Mouse (Mus musculus) midbrain, postnatal 0 days (tissue): ENCODE measurements around the gene Tbx4. TPM values are rescaled to one million over a fixed set of nuclear protein-coding genes. Genes with fewer than 3 reads are reported as not detected.
A peak's percentile ranks its signal among the peaks of the same experiment; 100 is the strongest.

Source experiments
- ATAC-seq: fragments of 200-750 bp; cut with Nextera tagmentation; 2 replicates; pipeline ENCODE4 v1.8.0; 2017; ENCODE audit warnings: moderate number of reproducible peaks, mild to moderate bottlenecking, moderate TSS enrichment, moderate library complexity; ENCODE audit not compliant: low FRiP score
- DNase-seq: peaks from one replicate; pipeline ENCODE4 v3.0.0-alpha.2; 2015; ENCODE audit warnings: low spot score
- H3K27ac ChIP-seq: fragments of 300-500 bp; sonication (generic); 2 replicates; pipeline ENCODE4 v1.5.1; 2014; ENCODE audit warnings: low read depth, mild to moderate bottlenecking, low read length, mixed read lengths
- H3K27me3 ChIP-seq: fragments of 300-500 bp; sonication (generic); 2 replicates; pipeline ENCODE4 v1.6.1; 2014; ENCODE audit warnings: low read length, control low read depth, mixed read lengths; ENCODE audit not compliant: insufficient read depth
- H3K36me3 ChIP-seq: fragments of 300-500 bp; sonication (generic); 2 replicates; pipeline ENCODE4 v1.6.1; 2014; ENCODE audit warnings: low read length, control low read depth, mixed read lengths; ENCODE audit not compliant: insufficient read depth
- H3K4me1 ChIP-seq: fragments of 300-500 bp; sonication (generic); 2 replicates; pipeline ENCODE4 v1.6.1; 2014; ENCODE audit warnings: mild to moderate bottlenecking, control low read depth, antibody characterized with exemption, low read length, mixed read lengths; ENCODE audit not compliant: insufficient read depth
- H3K4me2 ChIP-seq: fragments of 300-500 bp; sonication (generic); 2 replicates; pipeline ENCODE4 v1.6.1; 2014; ENCODE audit warnings: low read depth, mild to moderate bottlenecking, low read length, mixed read lengths; ENCODE audit not compliant: poor library complexity, severe bottlenecking
- H3K4me3 ChIP-seq: fragments of 300-500 bp; sonication (generic); 2 replicates; pipeline ENCODE4 v1.5.1; 2014; ENCODE audit warnings: low read depth, mild to moderate bottlenecking, low read length, moderate library complexity
- H3K9ac ChIP-seq: fragments of 300-500 bp; sonication (generic); replicated peaks from 2 replicates; pipeline ENCODE4 v1.6.1; 2014; ENCODE audit warnings: mild to moderate bottlenecking, low read length, moderate library complexity, mixed read lengths; ENCODE audit not compliant: poor library complexity, severe bottlenecking
- H3K9me3 ChIP-seq: fragments of 300-500 bp; sonication (generic); 2 replicates; pipeline ENCODE4 v1.6.1; 2016; ENCODE audit warnings: low read length, control low read depth
- CTCF ChIP-seq: IDR thresholded peaks from 2 replicates; pipeline ENCODE4 v1.5.1; 2016; ENCODE audit warnings: antibody characterized with exemption, mild to moderate bottlenecking
- WGBS: fragments of 180-500 bp; shearing (Covaris S2); extraction: QIAGEN DNeasy Blood & Tissue Kit; methylation state at CpG from one replicate; pipeline ENCODE4 v1.1.7; 2014; 5-methylcytosine and 5-hydroxymethylcytosine counted together
- polyA plus RNA-seq: library from polyadenylated mRNA; unstranded; fragments of >200 nt; fragmentation: Nextera tagmentation; extraction: Ambion mirVana; gene quantifications from 2 replicates; pipeline ENCODE4 v1.2.1, GENCODE M21; 2015
- total RNA-seq: library from RNA; depleted of rRNA; stranded (reverse); fragments of >200 nt; gene quantifications from 2 replicates; pipeline ENCODE4 v1.2.3, GENCODE M21; 2014

Tbx4 gene
- total and polyA plus RNA-seq, 2 experiments from 2014 or later, result 0.20 to 0.27 TPM

GRCm38 (mm10) chr11:85926287-85926764 is 40.1 kb downstream of the Tbx4 start:
- ATAC-seq (no peak), DNase-seq (no peak)
- Histone ChIP-seq H3K9ac (no peak overlapping the region), H3K27ac (no peak overlapping the region), H3K4me3 (no peak overlapping the region), H3K36me3 (no peaks in the 10 kb centered on the region), H3K9me3 (no peaks in the 10 kb centered on the region), H3K4me1 (no peaks in the 10 kb centered on the region), H3K4me2 (peak overlapping the region; percentile 20; the same call in 1 of the 2 replicates), H3K27me3 (peaks cover 28% of the 10 kb centered on the region)
- 13% methylated on average over 16 of the region's 16 CpGs for WGBS
- TF ChIP-seq CTCF, result no peak

- Histone ChIP-seq H3K27ac (no peak overlapping the region), H3K9ac (no peak overlapping the region), H3K27me3 (peaks cover 28% of the 10 kb centered on the region), H3K9me3 (no peaks in the 10 kb centered on the region), H3K4me1 (no peaks in the 10 kb centered on the region), H3K4me3 (no peak overlapping the region), H3K36me3 (no peaks in the 10 kb centered on the region), H3K4me2 (no peak overlapping the region)
- 82% methylated on average over 4 of the region's 4 CpGs for WGBS
- ATAC-seq, result no peak
- no peak for TF ChIP-seq CTCF
- DNase-seq, result no peak
Observed at GRCm38 (mm10) chr11:85928106-85928505, 41.9 kb downstream of the Tbx4 start.

- WGBS, result 94% methylated on average over 6 of the region's 6 CpGs
- Histone ChIP-seq H3K27ac (no peak overlapping the region), H3K4me2 (no peak overlapping the region), H3K4me3 (no peak overlapping the region), H3K9ac (no peak overlapping the region), H3K4me1 (no peaks in the 10 kb centered on the region), H3K27me3 (peaks cover 22% of the 10 kb centered on the region; the same call in 1 of the 2 replicates), H3K36me3 (no peaks in the 10 kb centered on the region), H3K9me3 (no peaks in the 10 kb centered on the region)
- DNase-seq (no peak), ATAC-seq (no peak)
- TF ChIP-seq CTCF, result no peak
Observed at GRCm38 (mm10) chr11:85929651-85930050, 43.4 kb downstream of the Tbx4 start.

GRCm38 (mm10) chr11:85941785-85942570 is 55.8 kb downstream of the Tbx4 start:
- H3K4me3 ChIP-seq, result no peak overlapping the region
- DNase-seq (no peak), ATAC-seq (no peak)
- TF ChIP-seq CTCF, result no peak
- H3K9me3 ChIP-seq, result no peaks in the 10 kb centered on the region
- no peaks in the 10 kb centered on the region; the same call in 1 of the 2 replicates for H3K4me1 ChIP-seq
- H3K9ac ChIP-seq, result no peak overlapping the region
- H3K27me3 ChIP-seq, result no peaks in the 10 kb centered on the region; the same call in 1 of the 2 replicates
- H3K4me2 ChIP-seq, result no peak overlapping the region
- WGBS, result 42% methylated on average over 7 of the region's 7 CpGs
- H3K27ac ChIP-seq, result no peak overlapping the region
- H3K36me3 ChIP-seq, result no peaks in the 10 kb centered on the region

- Histone ChIP-seq H3K9me3 (no peaks in the 10 kb centered on the region), H3K36me3 (no peaks in the 10 kb centered on the region), H3K4me2 (no peak overlapping the region), H3K4me3 (no peak overlapping the region), H3K27ac (no peak overlapping the region), H3K9ac (no peak overlapping the region), H3K27me3 (no peaks in the 10 kb centered on the region), H3K4me1 (no peaks in the 10 kb centered on the region)
- no peak for ATAC-seq
- WGBS, result 87% methylated on average over 10 of the region's 10 CpGs
- DNase-seq, result no peak
- no peak for TF ChIP-seq CTCF
Observed at GRCm38 (mm10) chr11:85948765-85949164, 62.5 kb downstream of the Tbx4 start.

GRCm38 (mm10) chr11:85949749-85950148 is 63.5 kb downstream of the Tbx4 start:
- H3K27ac ChIP-seq, result no peak overlapping the region
- DNase-seq (no peak), ATAC-seq (no peak)
- H3K4me1 ChIP-seq, result no peaks in the 10 kb centered on the region
- 89% methylated on average over 2 of the region's 2 CpGs for WGBS
- H3K9ac ChIP-seq, result no peak overlapping the region
- no peak overlapping the region for H3K4me2 ChIP-seq
- H3K9me3 ChIP-seq, result no peaks in the 10 kb centered on the region
- no peaks in the 10 kb centered on the region for H3K27me3 ChIP-seq
- no peak overlapping the region for H3K4me3 ChIP-seq
- H3K36me3 ChIP-seq, result no peaks in the 10 kb centered on the region
- no peak for TF ChIP-seq CTCF
